Mouse (Mus musculus): ENCODE measurements around the gene Gm45521. TPM values are rescaled to one million over a fixed set of nuclear protein-coding genes. Genes with fewer than 3 reads are reported as not detected.

Gene Gm45521
- polyA plus RNA-seq, 2 experiments from 2014 or later: not detected

- no peak for ATAC-seq
Measured at GRCm38 (mm10) chr14:7954071-7954471, 3.0 kb upstream of the Gm45521 start.

GRCm38 (mm10) chr14:7956427-7956826, 661 bp upstream of the Gm45521 start:
- no peak for ATAC-seq

DNA sequence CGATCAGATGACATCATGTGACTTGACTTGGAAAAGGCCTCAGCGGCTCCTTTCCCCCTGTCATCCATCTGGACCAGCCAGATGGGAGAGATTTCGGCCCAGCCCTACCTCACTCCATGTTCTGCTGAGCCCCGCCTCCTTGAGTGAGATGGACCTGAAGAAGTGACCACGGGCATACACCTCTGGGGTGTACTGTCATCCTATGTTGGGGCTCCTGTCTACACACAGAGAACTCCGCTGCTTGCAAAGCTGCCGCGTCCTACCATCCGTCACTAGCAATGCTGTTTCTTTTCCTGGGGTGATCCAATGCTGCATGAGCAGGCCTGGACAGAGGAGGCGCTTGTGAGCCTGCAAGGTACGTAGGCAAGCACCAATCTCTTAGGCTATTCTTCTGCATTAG, 3.5 kb downstream of the Gm45521 start:
- no peak for ATAC-seq

- no peak for ATAC-seq
Measured at GRCm38 (mm10) chr14:7961714-7962113, 4.6 kb downstream of the Gm45521 start.

DNA sequence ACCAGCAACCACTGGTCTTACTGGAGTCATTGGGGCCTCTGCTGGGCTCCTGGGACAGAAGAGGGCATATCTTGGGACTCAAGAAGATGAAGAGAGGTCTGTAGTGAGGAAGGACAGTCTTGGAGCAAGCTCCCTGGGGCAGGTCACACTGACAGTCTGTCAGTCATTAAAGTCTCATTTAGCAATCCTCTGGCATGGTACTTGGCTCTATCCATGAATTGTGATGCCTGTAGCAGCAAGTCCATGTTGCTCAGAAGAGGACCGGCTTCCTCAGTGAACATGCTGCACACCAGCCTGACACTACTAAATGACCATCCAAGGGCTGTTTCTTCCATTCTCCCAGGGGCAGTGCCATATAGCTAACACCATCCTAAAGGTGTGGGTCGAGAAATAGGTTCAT, 5.5 kb downstream of the Gm45521 start:
- ATAC-seq: no peak

DNA sequence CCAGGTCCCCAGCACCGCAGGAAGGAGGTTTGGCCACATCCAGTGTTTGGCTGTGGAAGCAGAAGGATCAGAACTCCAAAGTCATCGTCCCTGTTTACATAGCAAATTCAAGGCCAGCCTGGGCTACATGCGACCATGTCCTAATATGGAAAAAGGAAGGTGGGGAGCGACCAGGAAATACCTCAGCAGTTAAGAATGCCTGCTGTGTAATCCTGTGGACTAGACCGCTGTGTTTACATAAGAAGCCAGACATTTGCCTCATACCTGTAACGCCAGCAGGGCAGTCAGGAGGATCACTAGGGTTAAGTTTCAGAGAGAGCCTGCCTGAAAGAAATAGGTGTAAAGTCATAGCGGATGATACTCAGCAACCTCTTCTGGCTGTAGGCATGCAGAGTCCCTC, 6.1 kb downstream of the Gm45521 start:
- no peak for ATAC-seq

DNA sequence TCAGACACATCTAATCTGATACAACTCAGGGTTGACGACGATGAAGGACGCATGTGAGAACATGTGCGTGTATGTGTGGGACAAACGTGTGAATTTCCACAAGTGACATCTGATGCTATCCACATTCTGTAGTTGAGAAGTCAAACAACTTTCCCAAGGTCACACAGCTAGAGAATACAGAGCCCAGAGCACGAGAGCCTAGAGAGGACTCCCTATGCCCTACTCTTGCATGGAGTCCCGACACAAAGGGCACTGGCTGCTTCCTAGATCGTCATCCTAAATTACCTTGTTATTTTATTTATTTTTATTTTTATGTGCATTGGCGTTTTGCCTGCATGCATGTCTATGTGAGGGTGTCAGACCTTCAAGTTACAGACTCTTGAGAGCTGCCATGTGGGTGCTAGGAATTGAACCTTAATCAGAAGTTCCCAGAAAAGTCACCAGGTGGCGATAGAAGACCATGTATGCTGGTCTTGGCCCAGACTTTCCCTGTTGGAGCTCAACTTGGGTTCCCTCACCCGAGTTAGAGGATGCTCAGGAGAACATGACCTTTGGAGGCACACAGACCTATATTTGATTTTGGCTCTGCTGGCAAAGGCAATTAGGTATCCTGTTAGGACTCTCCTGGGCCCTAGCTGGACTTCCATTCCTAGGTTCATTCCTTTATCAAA, 7.3 kb downstream of the Gm45521 start:
- ATAC-seq: peak; percentile 93

DNA sequence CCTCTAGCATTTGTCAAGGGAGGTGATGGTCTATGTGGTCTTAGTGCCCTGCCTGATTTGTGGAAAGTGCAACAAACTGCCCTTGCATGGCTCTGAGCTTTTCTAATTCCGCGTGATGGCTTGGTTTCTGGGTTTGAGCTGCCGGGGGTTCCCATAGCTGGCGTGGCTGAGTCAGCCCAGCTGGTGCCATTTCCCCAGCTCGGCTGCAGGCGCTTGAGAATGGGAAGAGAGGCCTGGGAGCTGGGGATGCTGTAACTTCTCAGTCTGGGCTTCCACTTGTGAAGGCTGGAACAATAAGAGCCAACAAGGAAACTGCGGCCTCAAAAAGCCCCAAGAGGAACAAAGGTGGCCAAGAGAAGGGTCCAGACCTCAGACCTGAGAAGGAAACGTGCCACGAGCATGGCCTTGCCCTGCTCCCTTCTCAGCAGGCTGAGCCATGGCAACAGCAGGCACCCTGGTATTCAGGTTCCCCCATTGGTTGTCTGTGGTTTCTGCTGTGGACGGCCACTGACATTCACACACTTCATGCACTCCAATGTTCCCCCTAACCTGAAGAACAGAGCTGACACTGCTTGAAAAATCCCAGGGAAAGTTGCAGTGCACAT, 14.9 kb downstream of the Gm45521 start:
- no peak for ATAC-seq

DNA sequence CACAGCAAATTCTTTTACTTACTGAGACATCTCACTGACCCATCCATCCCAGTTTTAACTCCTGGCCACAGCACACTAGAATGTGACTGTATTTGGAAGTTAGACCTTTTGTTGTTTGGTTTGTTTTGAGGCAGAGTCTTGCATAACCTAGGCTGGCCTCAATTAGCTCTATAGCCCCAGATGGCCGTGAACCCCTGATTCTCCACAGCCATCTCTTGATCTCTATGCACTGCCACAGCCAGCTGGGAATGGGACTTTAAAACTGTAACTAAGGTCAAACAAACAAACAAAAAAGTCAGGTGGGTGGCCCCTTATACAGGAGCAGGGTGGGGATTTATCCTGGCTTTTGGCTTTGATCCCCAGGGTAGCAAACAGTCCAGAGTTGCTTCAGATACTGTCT, 17.6 kb downstream of the Gm45521 start:
- no peak for ATAC-seq

DNA sequence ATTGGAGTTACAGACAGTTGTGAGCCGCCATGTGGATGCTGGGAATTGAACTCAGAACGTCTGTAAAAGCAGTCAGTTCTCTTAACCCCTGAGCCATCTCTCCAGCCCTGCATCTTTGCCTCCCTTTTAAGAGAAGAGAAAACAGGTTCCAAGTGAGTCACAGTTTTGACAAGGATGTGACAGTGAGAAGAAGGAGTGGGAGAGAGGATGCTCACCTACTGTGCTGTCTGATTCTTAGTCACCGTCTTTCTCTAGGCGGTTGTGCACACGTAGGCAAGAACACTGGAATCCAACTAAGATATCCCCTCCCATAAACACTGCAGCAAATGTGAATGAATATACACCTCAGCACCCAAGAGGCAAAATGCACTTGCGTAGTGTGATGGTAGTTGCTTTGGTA, 18.1 kb downstream of the Gm45521 start:
- no peak for ATAC-seq

GRCm38 (mm10) chr14:7977471-7977870, 20.4 kb downstream of the Gm45521 start:
- ATAC-seq: peak; percentile 86

GRCm38 (mm10) chr14:7978183-7978582, 21.1 kb downstream of the Gm45521 start:
- ATAC-seq: peak; percentile 68

- no peak for ATAC-seq
Measured at GRCm38 (mm10) chr14:7981226-7981625, 24.1 kb downstream of the Gm45521 start.

GRCm38 (mm10) chr14:7986913-7987312, 29.8 kb downstream of the Gm45521 start:
- no peak for ATAC-seq

- ATAC-seq: peak; percentile 60
Measured at GRCm38 (mm10) chr14:7989371-7989770, 32.3 kb downstream of the Gm45521 start.

- no peak for ATAC-seq
Measured at GRCm38 (mm10) chr14:7989961-7990360, 32.9 kb downstream of the Gm45521 start.

DNA sequence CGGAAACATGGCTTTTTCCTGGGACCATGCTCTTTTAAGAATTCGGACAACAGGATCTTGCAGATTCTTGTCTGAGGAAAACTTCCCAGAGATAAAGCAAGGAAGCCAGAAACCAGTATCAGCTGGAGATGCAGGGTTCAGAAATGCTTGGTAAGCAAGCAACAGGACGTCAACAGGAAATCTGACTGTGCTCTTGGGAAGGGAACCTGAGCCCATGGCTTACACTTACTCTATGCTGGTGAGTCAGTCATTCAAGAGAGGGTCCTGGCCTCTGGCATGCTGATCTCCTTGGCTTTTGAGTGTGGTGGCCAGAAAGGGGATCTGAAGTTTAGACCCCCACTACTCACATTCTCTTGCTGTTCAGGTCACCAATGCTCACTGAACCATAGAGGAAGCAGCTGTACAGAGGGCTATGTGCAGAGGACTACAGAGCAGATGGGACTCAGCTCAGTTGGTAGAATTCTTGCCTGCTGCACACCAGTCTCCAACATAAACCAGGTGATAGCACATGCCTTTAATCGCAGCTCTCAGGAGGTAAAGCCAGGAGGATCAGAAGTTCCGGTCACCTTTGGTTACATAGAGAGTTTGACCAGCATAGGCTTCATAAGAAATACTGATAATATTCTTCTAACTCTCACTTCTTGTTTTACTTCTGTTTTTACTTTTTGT, 34.2 kb downstream of the Gm45521 start:
- no peak for ATAC-seq

- no peak for ATAC-seq
Measured at GRCm38 (mm10) chr14:7992158-7992557, 35.1 kb downstream of the Gm45521 start.

GRCm38 (mm10) chr14:7994271-7994767, 37.2 kb downstream of the Gm45521 start, which contains the start of gene Dnase1l3:
TSS of gene Dnase1l3 (minus strand) at chr14:7994573.
- ATAC-seq: peak; percentile 25

DNA sequence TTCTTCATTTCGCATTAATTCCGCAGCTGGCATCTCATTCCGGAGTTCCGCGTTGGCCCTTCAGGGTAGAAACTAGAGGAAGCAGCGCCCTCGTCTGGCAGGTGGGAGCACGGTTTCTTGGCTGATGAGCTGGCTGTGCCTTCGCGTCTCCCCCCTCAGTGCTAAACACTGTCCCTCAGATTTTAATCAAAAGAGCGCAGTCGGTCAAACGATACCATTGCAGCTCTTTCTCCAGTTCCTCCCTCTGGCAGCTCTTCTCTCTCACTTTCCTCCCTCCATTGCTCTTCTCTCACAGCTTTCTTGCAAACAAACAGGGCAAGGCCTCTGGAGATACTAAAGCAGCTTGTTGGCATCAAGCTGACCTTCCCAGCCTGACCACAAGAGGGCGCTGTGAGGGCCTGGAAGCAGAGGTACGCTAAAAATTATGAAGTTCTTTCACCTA, 40.2 kb downstream of the Gm45521 start:
- peak; percentile 90 for ATAC-seq

DNA sequence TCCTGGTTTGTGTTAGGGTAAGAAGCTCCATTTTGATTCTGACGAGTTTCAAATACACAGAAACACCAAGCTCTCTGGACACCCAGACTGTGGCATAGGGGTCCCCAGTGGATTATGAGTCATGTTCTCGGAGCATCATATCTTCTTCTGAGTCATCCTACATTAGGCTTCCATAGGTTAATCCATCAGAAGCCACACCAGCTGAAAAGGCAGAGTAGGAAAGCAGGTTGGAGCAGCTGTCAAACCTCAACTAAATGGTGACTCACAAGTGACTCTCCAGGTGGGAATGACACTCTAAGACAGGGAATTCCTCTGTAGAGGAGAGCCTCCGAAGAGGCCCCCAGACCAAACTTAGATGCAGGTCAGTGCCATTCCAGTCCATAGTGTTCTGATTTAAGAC, 41.9 kb downstream of the Gm45521 start:
- no peak for ATAC-seq

DNA sequence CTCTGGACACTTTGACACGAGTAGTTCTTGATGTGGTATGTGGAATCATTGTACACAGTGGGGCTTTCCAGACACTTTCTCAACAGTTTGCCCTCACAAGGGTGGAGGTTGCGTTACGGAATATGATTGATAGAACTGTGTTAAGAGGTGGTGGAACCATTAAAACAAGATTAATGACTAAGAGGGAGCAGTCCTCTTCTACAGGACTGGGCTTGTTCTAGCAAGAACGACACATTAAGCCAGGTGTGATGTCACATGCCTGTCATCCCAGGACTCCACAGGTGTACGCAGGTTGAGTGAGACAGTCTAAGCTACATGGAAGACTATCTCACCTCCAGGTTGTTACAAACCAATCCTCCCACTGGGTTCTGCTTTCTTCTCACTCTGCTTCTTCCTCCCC, 42.3 kb downstream of the Gm45521 start:
- no peak for ATAC-seq

GRCm38 (mm10) chr14:8000247-8000646, 43.2 kb downstream of the Gm45521 start:
- ATAC-seq: no peak
